Mouse (Mus musculus) gastrocnemius, adult 18-20 months (tissue): ENCODE measurements at regions not wholly inside any gene's neighbourhood (a gene's known extent, or its start where the extent isn't known, plus 50 kb on each side); places are given as distances from the start of the nearest gene placed in this dataset.

Experiments
- DNase-seq: peaks from one replicate; pipeline ENCODE4 v3.0.0; 2021; ENCODE audit warnings: low spot score

DNA sequence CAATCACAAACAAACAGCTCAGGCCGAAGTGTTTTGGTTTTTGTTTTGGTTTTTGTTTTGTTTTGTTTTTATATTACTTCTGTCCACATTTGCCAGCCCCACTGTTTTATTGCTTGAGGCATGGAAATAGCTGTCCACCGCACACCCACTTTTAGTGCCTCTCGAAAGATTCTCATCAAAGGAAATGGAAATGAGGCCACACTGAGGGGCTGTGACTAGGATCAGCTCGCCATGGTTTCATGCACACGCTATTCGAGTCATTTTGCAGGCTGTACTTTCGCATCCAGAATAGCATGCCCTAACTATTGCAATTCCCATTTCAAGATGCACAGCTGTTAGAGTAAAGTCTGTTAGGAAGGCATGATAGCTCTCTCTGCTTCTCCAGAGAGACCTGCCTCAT, 1543.4 kb upstream of the Tenm3 start:
- DNase-seq, result no peak

DNA sequence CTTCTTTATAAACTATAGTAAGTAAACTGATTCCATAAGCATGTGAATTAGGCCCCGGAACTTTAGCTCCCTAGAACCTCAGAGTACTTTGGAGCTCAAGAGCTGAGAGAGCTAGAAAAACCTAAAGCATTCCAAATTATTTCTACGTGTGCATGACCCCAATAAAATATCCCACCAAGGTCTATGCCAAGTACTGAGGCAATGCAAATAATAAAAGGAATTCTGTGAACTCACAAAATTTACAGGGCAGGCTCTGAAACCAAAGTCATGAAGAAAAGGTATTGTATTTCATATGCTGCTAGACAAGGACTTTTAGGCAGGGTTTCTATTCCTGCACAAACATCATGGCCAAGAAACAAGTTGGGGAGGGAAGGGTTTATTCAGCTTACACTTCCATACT, 1539.9 kb upstream of the Tenm3 start:
- no peak for DNase-seq

DNA sequence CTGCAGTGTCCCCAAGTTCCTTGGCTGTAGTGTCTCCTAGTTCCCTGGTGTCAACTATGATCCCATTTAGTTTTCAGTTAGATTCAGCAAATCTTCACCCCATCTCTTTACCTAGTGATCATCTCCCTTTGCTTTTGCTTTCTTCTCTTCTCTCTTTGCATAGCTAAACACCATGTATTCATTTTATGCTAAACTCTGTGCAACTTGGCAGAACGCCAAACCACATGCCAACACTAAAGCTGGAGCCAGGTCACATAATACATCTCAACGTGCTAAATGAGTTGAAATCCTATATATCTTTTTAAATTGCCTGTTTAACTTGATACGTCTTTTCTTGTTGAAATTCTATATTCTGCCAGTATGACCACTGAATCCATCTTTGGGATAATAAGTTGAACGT, 1536.0 kb upstream of the Tenm3 start:
- no peak for DNase-seq

DNA sequence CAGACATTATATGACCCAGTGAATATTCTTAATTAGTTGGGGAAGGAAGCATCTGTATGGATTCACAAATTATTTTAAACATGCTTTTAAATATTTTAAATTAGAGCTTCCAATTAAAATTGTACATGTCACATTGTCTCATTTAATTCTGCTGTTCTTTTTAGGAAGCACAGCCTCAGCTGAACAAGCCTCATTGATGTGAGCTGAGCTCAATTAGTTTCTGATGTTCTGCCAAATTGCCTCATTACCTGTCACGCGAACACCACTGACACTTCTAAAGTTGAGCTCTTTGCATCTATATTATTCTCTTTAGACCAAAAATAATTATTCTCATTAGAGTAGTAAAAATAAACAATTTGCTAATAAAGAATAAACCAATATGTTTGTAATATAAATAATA, 1530.0 kb upstream of the Tenm3 start:
- DNase-seq, result no peak

DNA sequence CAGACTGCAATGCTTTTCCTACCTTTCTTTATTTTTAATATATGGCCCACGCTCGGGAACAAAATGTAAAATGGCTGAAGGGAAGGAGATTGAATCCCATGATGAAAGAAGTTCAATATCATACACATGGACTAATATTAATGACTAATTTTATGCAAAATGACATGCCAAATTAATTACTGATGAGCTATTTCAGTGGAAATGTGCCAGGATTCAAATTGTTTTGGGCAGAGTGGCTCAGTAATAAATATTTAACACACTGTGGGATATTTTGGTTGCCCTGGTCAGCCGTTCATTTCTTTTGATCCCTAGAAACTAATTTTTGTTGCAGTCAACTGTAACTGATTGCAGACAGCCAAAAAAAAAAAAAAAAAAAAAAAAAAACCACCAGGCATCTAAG, 1482.7 kb upstream of the Tenm3 start:
- DNase-seq, result no peak

DNA sequence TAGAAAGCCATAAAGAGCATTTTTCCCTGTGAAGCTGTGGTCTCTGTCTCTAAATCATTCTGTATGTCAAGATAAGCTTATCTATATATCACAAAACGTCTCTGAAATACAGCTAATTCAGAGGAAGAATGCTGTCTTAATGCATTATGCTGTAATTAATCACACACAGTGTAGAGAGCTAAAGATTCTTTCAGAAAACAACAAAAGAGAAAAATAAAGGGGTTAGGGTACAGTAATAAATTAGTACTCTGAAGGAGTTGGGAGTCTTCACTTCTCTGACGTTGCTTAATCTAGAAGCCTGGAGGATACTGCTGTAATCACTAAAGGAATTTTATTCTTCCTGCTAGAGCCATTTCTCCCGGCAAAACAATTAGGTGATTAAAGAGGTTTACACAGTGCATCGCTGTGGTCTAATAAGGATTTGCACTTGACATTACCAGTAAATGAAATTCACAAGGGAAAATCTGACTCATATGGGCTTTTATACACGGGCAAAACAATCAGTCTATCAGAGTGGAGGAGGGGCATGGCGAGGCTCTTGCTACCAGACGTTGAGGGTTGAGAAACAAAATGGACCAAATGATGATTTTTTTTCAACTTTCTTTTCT, 1477.7 kb upstream of the Tenm3 start:
- no peak for DNase-seq

DNA sequence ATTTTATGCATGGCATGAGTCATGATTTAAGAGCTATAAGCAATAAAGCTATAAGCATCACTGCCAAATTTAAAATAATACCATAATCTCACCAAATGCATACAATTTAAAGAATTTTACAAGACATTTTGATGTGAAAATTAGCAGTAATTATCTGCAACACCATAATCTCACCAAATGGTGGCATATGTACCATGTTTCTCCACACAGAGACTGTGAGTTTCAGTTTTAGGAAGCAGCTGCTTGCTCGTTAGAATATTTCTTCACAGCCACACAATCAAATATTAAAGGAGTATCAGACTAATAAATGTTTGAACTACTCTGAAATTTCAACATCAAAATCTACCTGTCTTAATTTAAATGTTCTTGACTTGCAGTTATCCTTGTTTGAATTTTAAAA, 1472.9 kb upstream of the Tenm3 start:
- DNase-seq, result no peak

DNA sequence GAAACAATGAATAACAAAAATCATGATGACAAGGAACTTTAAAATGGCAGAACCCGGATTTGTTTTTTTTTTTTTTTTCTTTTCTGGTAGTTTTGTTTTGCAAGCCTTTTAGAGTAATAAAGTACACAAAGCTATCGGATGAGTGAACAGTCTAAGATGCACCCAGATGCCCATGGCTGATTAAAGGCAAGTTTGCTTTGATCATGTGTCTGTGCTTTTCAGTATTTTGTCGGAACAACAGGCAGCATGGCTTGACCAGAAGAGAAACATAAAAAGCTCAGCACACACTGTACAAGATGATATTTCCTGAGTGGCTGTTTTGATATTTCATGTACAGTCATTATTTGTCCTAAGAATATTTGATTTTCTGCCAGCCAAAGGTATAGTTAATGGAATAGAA, 1466.6 kb upstream of the Tenm3 start:
- no peak for DNase-seq

DNA sequence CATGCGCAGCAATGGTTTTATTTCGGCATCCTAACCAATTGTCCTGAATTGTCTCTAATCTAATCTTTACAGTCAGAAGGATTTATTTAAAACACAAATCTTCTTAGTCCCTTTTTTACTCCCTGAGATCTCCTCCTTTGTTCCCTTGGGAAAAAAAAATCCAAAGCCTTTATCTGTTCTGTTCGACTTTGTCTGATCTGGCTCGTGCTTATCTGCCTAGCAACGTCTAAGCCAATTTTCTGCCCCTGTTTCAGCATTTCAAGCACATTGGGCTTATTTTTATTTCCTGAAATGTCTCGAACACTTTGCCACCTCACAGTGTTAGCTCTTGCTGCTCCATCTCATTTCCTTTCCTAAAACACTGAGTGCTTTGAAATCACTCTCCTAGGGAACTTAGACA, 1456.6 kb upstream of the Tenm3 start:
- DNase-seq, result no peak

DNA sequence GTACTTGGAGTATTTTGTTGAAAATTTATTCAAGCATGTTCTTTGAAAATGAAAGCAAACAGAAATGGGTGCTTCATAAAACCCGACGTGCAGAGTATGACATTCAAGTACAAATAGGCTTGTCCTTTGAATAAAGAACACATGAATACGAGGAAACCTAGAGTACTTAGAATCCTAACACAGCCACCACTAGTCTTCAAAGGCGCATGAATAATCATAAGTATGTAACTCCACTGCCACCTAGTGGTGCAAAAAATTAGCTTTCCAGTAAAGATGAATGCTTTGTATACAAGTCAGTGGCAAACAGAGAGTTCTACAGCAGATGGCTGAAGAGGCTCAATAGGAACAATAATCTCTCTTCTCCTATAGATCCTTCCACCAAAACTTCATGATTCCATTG, 1449.8 kb upstream of the Tenm3 start:
- peak; percentile 39 for DNase-seq

DNA sequence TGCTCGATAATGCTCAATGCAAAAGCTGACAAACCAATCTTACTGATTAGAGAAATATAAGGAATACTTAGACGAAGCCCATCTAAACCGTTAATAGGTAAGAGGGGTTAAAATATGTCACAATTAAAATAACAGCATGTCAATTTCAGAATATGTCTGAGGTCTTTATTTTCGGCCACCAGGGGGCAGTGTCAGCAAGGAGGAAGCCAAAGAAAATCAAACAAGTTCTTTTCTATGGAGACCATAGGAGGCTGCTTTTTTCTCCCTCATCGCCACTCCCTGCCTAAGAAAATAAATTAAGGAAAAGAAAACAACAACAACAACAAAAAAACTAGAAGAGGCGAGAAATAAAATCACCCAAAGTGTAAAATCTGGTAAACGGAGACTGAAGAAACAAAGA, 1448.4 kb upstream of the Tenm3 start:
- DNase-seq, result no peak

DNA sequence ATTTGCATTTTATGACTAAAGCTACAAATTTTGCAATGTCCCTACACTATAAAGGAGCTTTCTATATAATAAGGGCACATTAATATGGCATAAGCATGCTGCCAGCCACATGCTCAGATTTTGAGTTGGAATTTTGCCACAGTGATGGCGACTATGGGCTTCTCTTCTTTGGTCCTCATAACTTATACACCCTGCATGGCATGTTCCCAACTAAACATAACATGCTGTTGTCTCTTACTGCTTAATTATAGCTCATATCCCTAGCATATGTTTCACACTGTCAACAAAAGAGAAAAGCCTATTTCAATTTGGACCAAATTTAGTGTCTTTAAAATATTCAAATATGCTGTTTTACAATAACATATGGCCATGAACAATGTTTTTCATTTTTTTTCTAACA, 1432.6 kb upstream of the Tenm3 start:
- no peak for DNase-seq

DNA sequence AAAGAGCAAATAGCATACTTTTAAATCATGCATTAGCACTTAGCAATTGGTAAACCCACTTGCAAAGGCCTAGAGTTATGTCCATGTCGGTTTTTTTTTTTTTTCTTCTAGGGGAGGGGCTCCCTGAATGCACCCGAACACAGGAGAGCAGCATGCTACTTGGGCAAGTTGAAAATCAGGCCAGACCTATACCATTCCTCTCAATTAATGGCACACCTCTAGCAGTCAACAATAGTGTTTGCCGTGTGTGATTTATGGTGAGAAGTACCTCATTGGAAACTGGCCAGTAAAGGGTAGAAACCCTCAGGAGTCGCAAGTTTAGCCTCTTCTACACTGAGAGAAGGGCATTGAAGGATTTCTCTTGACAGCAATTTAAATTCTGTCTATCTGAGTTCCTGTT, 1421.0 kb upstream of the Tenm3 start:
- no peak for DNase-seq
